In the genomic region with DNA sequence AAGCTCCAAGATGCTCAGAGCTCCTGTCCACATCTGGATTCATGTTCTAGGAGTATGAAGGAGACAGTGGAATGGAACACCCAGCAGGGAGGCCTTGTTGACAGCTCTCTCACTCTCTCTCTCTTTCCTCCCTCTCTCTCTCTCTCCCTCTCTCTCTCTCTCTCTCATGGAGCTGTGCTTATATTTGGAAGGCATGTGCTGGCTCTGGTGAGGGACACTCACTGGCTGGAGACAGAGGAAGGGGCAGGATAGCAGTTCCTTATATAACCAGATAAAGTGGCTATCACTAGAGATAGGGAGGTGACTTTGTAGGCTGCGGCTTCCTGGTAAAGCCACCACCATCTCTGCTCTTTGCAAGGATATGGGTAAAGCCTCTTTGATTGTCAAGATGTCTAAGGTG, we compare ENCODE assay signal across 20 mouse cellular contexts. TPM values are rescaled to one million over a fixed set of nuclear protein-coding genes. Genes with fewer than 3 reads are reported as not detected.
A peak's percentile ranks its signal among the peaks of the same experiment; 100 is the strongest.
DNase-seq lines count a peak whose midpoint lies in the region; ATAC-seq lines count a peak whose summit lies in the region.
"Had no signal": no experiment of that assay in that cellular context is flagged by ENCODE, and none has a peak within 500 bp of the region (broad histone marks: within the 10 kb centered on the region; RNA-seq: fewer than 3 reads in every experiment).

No protein-coding gene starts in this region.

- DNase-seq in heart, adult 11 months: no peak
- peak; percentile 23 for DNase-seq in spleen, adult 12 weeks (ENCODE audit: low spot score)
- DNase-seq in spleen, adult 18-20 months: no peak
- peak; percentile 64 for DNase-seq in c-Kit-positive CD71-positive TER-119-positive erythroid progenitor cells, embryonic 14.5 days (ENCODE audit: low spot score)
- peak; percentile 60 for DNase-seq in naive thymus-derived CD4-positive, alpha-beta T cell, adult 2 months (ENCODE audit: low read depth)
- no peak for DNase-seq in cerebellum, adult 8-10 months
- DNase-seq: adrenal gland, adult 2 months; cerebellum, postnatal 36 days; gastrocnemius, postnatal 10 days; kidney, postnatal 14 days; lung, postnatal 36 days; right cerebral cortex, adult 18-20 months had no signal

- H3K27me3 ChIP-seq in heart, embryonic 12.5 days (replicated peaks): no peaks in the 10 kb centered on the region
- H3K27me3 ChIP-seq in forebrain, embryonic 13.5 days: no peaks in the 10 kb centered on the region
- H3K27me3 ChIP-seq: embryonic facial prominence, embryonic 12.5 days; limb, embryonic 12.5 days; Patski had no signal

- no peaks in the 10 kb centered on the region for H3K9me3 ChIP-seq in heart, embryonic 12.5 days (replicated peaks)
- H3K9me3 ChIP-seq in forebrain, embryonic 13.5 days (replicated peaks): no peaks in the 10 kb centered on the region
- H3K9me3 ChIP-seq: embryonic facial prominence, embryonic 12.5 days; limb, embryonic 12.5 days had no signal

- 29% methylated on average over 1 of the region's 1 CpGs for WGBS in heart, embryonic 12.5 days
- WGBS in forebrain, embryonic 13.5 days: 90% methylated on average over 1 of the region's 1 CpGs

- no peaks in the 10 kb centered on the region for H3K36me3 ChIP-seq in heart, embryonic 12.5 days
- no peaks in the 10 kb centered on the region for H3K36me3 ChIP-seq in forebrain, embryonic 13.5 days (ENCODE audit: poor library complexity, severe bottlenecking)
- H3K36me3 ChIP-seq: embryonic facial prominence, embryonic 12.5 days; limb, embryonic 12.5 days had no signal

- 0 out of 2 replicates have a peak overlapping the region, but pooled peaks have one; percentile 27 for H3K9ac ChIP-seq in heart, embryonic 12.5 days
- no peak overlapping the region for H3K9ac ChIP-seq in forebrain, embryonic 13.5 days
- H3K9ac ChIP-seq: embryonic facial prominence, embryonic 12.5 days; limb, embryonic 12.5 days had no signal

- H3K27ac ChIP-seq in heart, embryonic 12.5 days (ENCODE audit: poor library complexity, severe bottlenecking): peak overlapping the region; percentile 86
- no peak overlapping the region for H3K27ac ChIP-seq in forebrain, embryonic 13.5 days
- H3K27ac ChIP-seq: embryonic facial prominence, embryonic 12.5 days; limb, embryonic 12.5 days had no signal

- ATAC-seq in heart, embryonic 12.5 days (ENCODE audit: insufficient number of reproducible peaks, low FRiP score): peak; percentile 13; the same call in 1 of the 2 replicates
- ATAC-seq in forebrain, embryonic 13.5 days: no peak
- ATAC-seq: CD4-positive, CD25-positive, alpha-beta regulatory T cell, adult 4 months; forebrain, embryonic 14.5 days; midbrain, embryonic 16.5 days; Patski had no signal

- H3K4me2 ChIP-seq in heart, embryonic 12.5 days: peak overlapping the region; percentile 0; the same call in 1 of the 2 replicates
- no peak overlapping the region for H3K4me2 ChIP-seq in forebrain, embryonic 13.5 days
- H3K4me2 ChIP-seq: embryonic facial prominence, embryonic 12.5 days; limb, embryonic 12.5 days had no signal

- no peak overlapping the region for H3K4me3 ChIP-seq in heart, embryonic 12.5 days
- no peak overlapping the region for H3K4me3 ChIP-seq in forebrain, embryonic 13.5 days
- H3K4me3 ChIP-seq: embryonic facial prominence, embryonic 12.5 days; limb, embryonic 12.5 days had no signal

- peaks cover 57% of the 10 kb centered on the region for H3K4me1 ChIP-seq in heart, embryonic 12.5 days (replicated peaks)
- peaks cover 12% of the 10 kb centered on the region for H3K4me1 ChIP-seq in forebrain, embryonic 13.5 days

RNA-seq across cellular contexts. Expression of a gene that starts 4.6 kb away (rescaled TPM):
- polyA plus RNA-seq in heart, embryonic 12.5 days (2016; fragmentation: Nextera tagmentation; extraction: Ambion mirVana): 67.0 and 68.1 TPM in 2 replicates
- 90.5 and 91.0 TPM in 2 replicates for polyA plus RNA-seq in forebrain, embryonic 13.5 days (2015; fragmentation: Nextera tagmentation; extraction: Ambion mirVana)

Comparison
In these comparisons a context has a peak if more than half of its experiments do, and no peak if none do; other contexts are left out.
1. DNase-seq: peak in spleen, adult 12 weeks (single experiment), c-Kit-positive CD71-positive TER-119-positive erythroid progenitor cells, embryonic 14.5 days (single experiment) and naive thymus-derived CD4-positive, alpha-beta T cell, adult 2 months (single experiment); none in heart, adult 11 months (single experiment), spleen, adult 18-20 months (0 of 2) and cerebellum, adult 8-10 months (single experiment).